Comparison of ENCODE assay signal across 14 mouse cellular contexts in genomic region chr13:48841905-48842592, GRCm38 (mm10). TPM values are rescaled to one million over a fixed set of nuclear protein-coding genes. Genes with fewer than 3 reads are reported as not detected.
A peak's percentile ranks its signal among the peaks of the same experiment; 100 is the strongest.
DNase-seq lines count a peak whose midpoint lies in the region; ATAC-seq and TF ChIP-seq lines count a peak whose summit lies in the region.
"Had no signal": no experiment of that assay in that cellular context is flagged by ENCODE, and none has a peak within 500 bp of the region (broad histone marks: within the 10 kb centered on the region; RNA-seq: fewer than 3 reads in every experiment).

No protein-coding gene starts in this region.

- H3K4me1 ChIP-seq in kidney, embryonic 16.5 days (ENCODE audit: insufficient read depth, low read length): peaks cover 7% of the 10 kb centered on the region
- H3K4me1 ChIP-seq in bone marrow macrophage, adult 2 months (ENCODE audit: control insufficient read depth, insufficient read depth, low read length): peaks cover 42% of the 10 kb centered on the region
- peaks cover 91% of the 10 kb centered on the region for H3K4me1 ChIP-seq in megakaryocyte, embryonic 14.5 days
- H3K4me1 ChIP-seq: forebrain, embryonic 15.5 days; midbrain, embryonic 12.5 days had no signal

- no peak for TF ChIP-seq POLR2A in bone marrow macrophage, adult 2 months (IDR thresholded peaks at IDR 0.05; ENCODE audit: borderline replicate concordance, low read depth, low read length)

- no peak overlapping the region for H3K4me2 ChIP-seq in kidney, embryonic 16.5 days (replicated peaks; ENCODE audit: low read depth, low read length)
- H3K4me2 ChIP-seq: embryonic facial prominence, embryonic 12.5 days; forebrain, embryonic 15.5 days; midbrain, embryonic 12.5 days had no signal

- no peak overlapping the region for H3K4me3 ChIP-seq in kidney, embryonic 16.5 days (ENCODE audit: low read length)
- peak overlapping the region; percentile 48 for H3K4me3 ChIP-seq in bone marrow macrophage, adult 2 months (ENCODE audit: insufficient read depth, low read length)
- peak overlapping the region; percentile 31 for H3K4me3 ChIP-seq in megakaryocyte, embryonic 14.5 days (replicated peaks)
- H3K4me3 ChIP-seq: embryonic facial prominence, embryonic 12.5 days; forebrain, embryonic 15.5 days; midbrain, embryonic 12.5 days had no signal

- H3K27me3 ChIP-seq in kidney, embryonic 16.5 days (ENCODE audit: insufficient read depth, low read length): no peaks in the 10 kb centered on the region
- H3K27me3 ChIP-seq in megakaryocyte, embryonic 14.5 days (replicated peaks): no peaks in the 10 kb centered on the region
- H3K27me3 ChIP-seq: embryonic facial prominence, embryonic 12.5 days; forebrain, embryonic 15.5 days; midbrain, embryonic 12.5 days had no signal

- 50% methylated on average over 5 of the region's 5 CpGs for WGBS in kidney, embryonic 16.5 days

- no peaks in the 10 kb centered on the region for H3K9me3 ChIP-seq in kidney, embryonic 16.5 days (ENCODE audit: low read length)
- H3K9me3 ChIP-seq in megakaryocyte, embryonic 14.5 days: no peaks in the 10 kb centered on the region
- H3K9me3 ChIP-seq: embryonic facial prominence, embryonic 12.5 days; forebrain, embryonic 15.5 days; midbrain, embryonic 12.5 days had no signal

- no peak for DNase-seq in kidney, postnatal 25 days
- peak; percentile 67 for DNase-seq in A20 (ENCODE audit: low read depth, low spot score)
- no peak for DNase-seq in c-Kit-positive CD71-positive TER-119-positive erythroid progenitor cells, embryonic 14.5 days (ENCODE audit: low spot score)
- DNase-seq in layer of hippocampus, postnatal 14 days (ENCODE audit: low spot score in 2 of 2): no peak
- no peak for DNase-seq in heart, postnatal 36 days
- DNase-seq: cerebellum, adult 18-20 months; layer of hippocampus, postnatal 36 days had no signal

- no peak for TF ChIP-seq CTCF in bone marrow macrophage, adult 2 months (IDR thresholded peaks at IDR 0.05; ENCODE audit: low read depth, low read length)

- H3K36me3 ChIP-seq in kidney, embryonic 16.5 days (ENCODE audit: insufficient read depth, low read length): no peaks in the 10 kb centered on the region
- peaks cover 7% of the 10 kb centered on the region for H3K36me3 ChIP-seq in megakaryocyte, embryonic 14.5 days (replicated peaks; ENCODE audit: low read length)
- H3K36me3 ChIP-seq: embryonic facial prominence, embryonic 12.5 days; forebrain, embryonic 15.5 days; midbrain, embryonic 12.5 days had no signal

- H3K9ac ChIP-seq in kidney, embryonic 16.5 days (replicated peaks; ENCODE audit: low read length): 0 out of 2 replicates have a peak overlapping the region, but pooled peaks have one; percentile 6
- H3K9ac ChIP-seq: embryonic facial prominence, embryonic 12.5 days; forebrain, embryonic 15.5 days; liver, embryonic 14.5 days; midbrain, embryonic 12.5 days had no signal

- intact Hi-C loops in heart, postnatal 36 days (cut with DNase I): no loop called here

- no peak overlapping the region for H3K27ac ChIP-seq in kidney, embryonic 16.5 days (ENCODE audit: low read length)
- H3K27ac ChIP-seq in bone marrow macrophage, adult 2 months (ENCODE audit: insufficient read depth, low read depth, low read length): peak overlapping the region; percentile 58
- H3K27ac ChIP-seq: embryonic facial prominence, embryonic 12.5 days; forebrain, embryonic 15.5 days; liver, embryonic 14.5 days; midbrain, embryonic 12.5 days had no signal

- ATAC-seq in kidney, embryonic 16.5 days (ENCODE audit: low FRiP score, low TSS enrichment): no peak
- ATAC-seq: forebrain, embryonic 15.5 days had no signal

RNA-seq across cellular contexts. Expression of gene Phf2, which starts 28.9 kb away (rescaled TPM):
- polyA plus RNA-seq in kidney, embryonic 16.5 days (2015; fragmentation: Nextera tagmentation; extraction: Ambion mirVana): 7.0 and 7.9 TPM in 2 replicates
- 19.2 and 20.4 TPM in 2 replicates for polyA plus RNA-seq in bone marrow macrophage, adult 2 months (2012; ENCODE audit: insufficient read depth, insufficient read length, missing spikeins)
- polyA plus RNA-seq in megakaryocyte, embryonic 14.5 days (2012; ENCODE audit: insufficient read depth, low replicate concordance): 18.7 and 24.5 TPM in 2 replicates
- total RNA-seq in layer of hippocampus, postnatal 14 days (2021): 10 to 100 TPM; 30.5 to 30.8 TPM
- total RNA-seq in heart, postnatal 36 days (2021): 10 to 100 TPM; 27.5 to 28.8 TPM
